Mouse (Mus musculus): ENCODE measurements at regions not wholly inside any gene's neighbourhood (a gene's known extent, or its start where the extent isn't known, plus 50 kb on each side); places are given as distances from the start of the nearest gene placed in this dataset.

DNA sequence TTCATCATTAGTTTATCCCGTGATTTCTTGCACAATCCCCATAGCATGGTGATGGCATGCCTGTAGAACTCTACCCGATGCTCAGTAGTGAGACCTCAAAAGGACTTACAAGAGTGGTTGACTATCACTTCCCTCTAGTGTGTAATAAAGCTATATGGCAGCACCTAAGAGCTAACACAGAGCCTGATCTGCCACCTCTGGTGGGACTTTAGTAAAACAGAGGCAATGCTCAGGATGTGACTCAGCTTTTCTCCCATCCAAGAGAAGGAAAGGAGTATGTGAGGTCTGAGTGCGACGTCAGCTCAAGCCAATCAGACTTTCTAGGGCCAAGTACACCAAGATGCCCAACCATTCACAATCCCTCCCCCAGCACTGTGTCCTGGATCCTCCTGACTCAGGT is 361.5 kb upstream of the Spred2 start:
- TF ChIP-seq CTCF (IDR thresholded peaks at IDR 0.05; ENCODE audit: low read depth): no peak
- TF ChIP-seq EP300 (IDR thresholded peaks at IDR 0.05; ENCODE audit: low read depth): no peak

Measured in liver, embryonic 14.5 days (tissue).